Mouse (Mus musculus) kidney, embryonic 14.5 days (tissue): ENCODE data around the gene Olfml2a. TPM values are rescaled to one million over a fixed set of nuclear protein-coding genes. Genes with fewer than 3 reads are reported as not detected.

Source experiments
- ATAC-seq: fragments of 200-750 bp; cut with Nextera tagmentation; 2 replicates; pipeline ENCODE4 v1.8.0; 2017; ENCODE audit warnings: moderate number of reproducible peaks, mild to moderate bottlenecking, moderate TSS enrichment, moderate library complexity; ENCODE audit not compliant: low FRiP score, low TSS enrichment
- H3K27ac ChIP-seq: fragments of 300-500 bp; sonication (generic); 2 replicates; pipeline ENCODE4 v1.5.1; 2014; ENCODE audit warnings: low read depth, mild to moderate bottlenecking, low read length, moderate library complexity, mixed read lengths
- H3K27me3 ChIP-seq: fragments of 300-500 bp; sonication (generic); 2 replicates; pipeline ENCODE4 v1.6.1; 2014; ENCODE audit warnings: mild to moderate bottlenecking, low read length; ENCODE audit not compliant: control insufficient read depth, insufficient read depth
- H3K36me3 ChIP-seq: fragments of 300-500 bp; sonication (generic); 2 replicates; pipeline ENCODE4 v1.6.1; 2014; ENCODE audit warnings: low read length, mixed read lengths; ENCODE audit not compliant: control insufficient read depth, insufficient read depth
- H3K4me1 ChIP-seq: fragments of 300-500 bp; sonication (generic); 2 replicates; pipeline ENCODE4 v1.6.1; 2014; ENCODE audit warnings: low read length, mixed read lengths; ENCODE audit not compliant: control insufficient read depth, insufficient read depth
- H3K4me2 ChIP-seq: fragments of 300-500 bp; sonication (generic); replicated peaks from 2 replicates; pipeline ENCODE4 v1.6.1; 2014; ENCODE audit warnings: low read depth, mild to moderate bottlenecking, low read length
- H3K4me3 ChIP-seq: fragments of 300-500 bp; sonication (generic); 2 replicates; pipeline ENCODE4 v1.5.1; 2014; ENCODE audit warnings: mild to moderate bottlenecking, low read length
- H3K9ac ChIP-seq: fragments of 300-500 bp; sonication (generic); 2 replicates; pipeline ENCODE4 v1.6.1; 2014; ENCODE audit warnings: low read depth, mild to moderate bottlenecking, low read length, moderate library complexity
- H3K9me3 ChIP-seq: fragments of 300-500 bp; sonication (generic); 2 replicates; pipeline ENCODE4 v1.6.1; 2016; ENCODE audit warnings: low read length; ENCODE audit not compliant: control insufficient read depth
- WGBS: fragments of 180-500 bp; shearing (Covaris S2); extraction: QIAGEN DNeasy Blood & Tissue Kit; methylation state at CpG from one replicate; pipeline ENCODE4 v1.1.7; 2014; 5-methylcytosine and 5-hydroxymethylcytosine counted together
- polyA plus RNA-seq: library from polyadenylated mRNA; unstranded; fragments of >200 nt; fragmentation: Nextera tagmentation; extraction: Ambion mirVana; gene quantifications from 2 replicates; pipeline ENCODE4 v1.2.1, GENCODE M21; 2014

Olfml2a gene
- 1.5 and 2.3 TPM in 2 replicates for polyA plus RNA-seq

DNA sequence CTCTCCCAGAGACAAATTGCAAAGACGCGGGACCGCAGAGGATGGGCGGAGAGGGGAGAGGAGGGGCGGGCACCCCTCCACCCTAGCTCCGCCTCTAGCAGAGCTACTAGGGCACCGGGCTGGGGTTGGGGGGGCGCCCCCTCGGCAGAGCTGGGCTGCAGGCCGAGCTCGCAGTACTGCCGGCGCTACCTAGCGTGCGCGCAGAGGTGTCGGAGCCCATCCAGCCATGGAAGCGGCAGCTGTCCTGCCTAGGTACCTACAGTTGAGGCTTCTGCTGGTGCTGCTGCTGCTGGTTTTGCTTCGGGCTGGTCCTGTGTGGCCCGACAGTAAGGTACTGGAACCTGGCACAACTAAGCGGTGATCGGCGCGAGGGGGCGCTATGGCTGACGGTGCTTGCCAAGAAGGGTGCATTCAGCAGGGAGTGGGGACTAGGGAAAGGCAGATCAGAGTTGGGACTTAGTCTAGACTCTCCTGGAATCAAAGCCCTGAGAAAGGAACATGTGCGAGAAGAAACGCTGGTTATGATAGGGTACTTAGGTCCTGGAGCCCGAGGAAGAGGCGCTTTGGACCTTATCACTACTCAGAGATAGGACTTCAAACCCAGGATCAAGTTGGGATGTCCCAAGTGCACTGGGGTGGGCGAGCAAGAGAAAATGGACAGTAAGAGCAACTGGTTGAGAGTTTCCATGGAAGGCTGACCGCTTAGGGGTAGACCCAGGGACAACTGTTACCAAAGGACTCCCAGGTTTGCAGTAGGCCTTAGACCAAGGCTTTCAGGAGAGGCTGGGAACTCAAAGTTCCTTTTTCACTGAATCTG, at the start of gene Olfml2a:
Gene Olfml2a, plus strand, starts transcription at position 128 of the 817 bp plus-strand sequence.
- Histone ChIP-seq H3K27me3 (no peaks in the 10 kb centered on the region), H3K36me3 (no peaks in the 10 kb centered on the region), H3K27ac (no peak within 1 kb of the TSS), H3K4me3 (peak within 1 kb of the TSS; percentile 38), H3K9me3 (no peaks in the 10 kb centered on the region), H3K9ac (peak within 1 kb of the TSS; percentile 60), H3K4me1 (peaks cover 14% of the 10 kb centered on the region; the same call in 1 of the 2 replicates), H3K4me2 (peak within 1 kb of the TSS; percentile 91)
- 7% methylated on average over 32 of the region's 32 CpGs for WGBS
- peak; percentile 67 for ATAC-seq

DNA sequence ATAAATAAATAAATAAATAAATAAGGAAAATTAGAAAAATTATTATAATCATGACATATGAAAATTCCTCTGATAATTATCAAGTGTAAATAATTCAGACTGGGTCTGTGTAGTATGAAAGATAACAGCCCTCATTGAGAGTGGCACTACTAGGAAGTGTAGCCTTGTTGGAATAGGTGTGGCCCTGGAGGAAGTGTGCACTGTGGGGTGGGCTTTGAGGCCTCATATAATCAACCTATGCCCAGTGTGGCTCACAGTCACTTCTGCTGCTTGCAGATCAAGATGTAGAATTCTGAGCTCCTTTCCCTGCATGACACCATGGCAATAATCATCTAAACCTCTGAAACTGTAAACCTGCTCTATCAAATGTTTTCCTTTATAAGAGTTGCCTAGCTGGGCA, 28.9 kb upstream of the Olfml2a start:
- Histone ChIP-seq H3K4me1 (no peaks in the 10 kb centered on the region), H3K4me2 (no peak overlapping the region), H3K36me3 (no peaks in the 10 kb centered on the region), H3K27me3 (no peaks in the 10 kb centered on the region), H3K27ac (no peak overlapping the region), H3K9ac (no peak overlapping the region), H3K4me3 (no peak overlapping the region), H3K9me3 (no peaks in the 10 kb centered on the region)
- ATAC-seq: no peak

DNA sequence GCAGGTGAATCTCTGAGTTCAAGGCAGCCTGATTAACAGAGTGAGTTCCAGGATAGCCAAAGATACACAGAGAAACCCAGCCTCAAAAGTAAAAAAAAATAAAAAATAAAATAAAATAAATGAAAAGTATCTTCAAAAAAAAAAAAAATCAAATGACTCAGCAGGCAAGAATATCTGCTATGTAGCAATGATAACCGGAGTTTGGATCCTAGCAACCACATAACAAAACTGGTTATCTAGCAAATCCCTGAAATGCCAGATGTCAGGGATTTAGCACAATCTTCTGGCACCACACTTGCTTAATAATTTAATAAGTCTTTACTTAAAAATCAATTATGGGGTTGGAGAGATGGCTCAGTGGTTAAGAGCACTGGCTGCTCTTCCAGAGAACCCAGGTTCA, 27.5 kb upstream of the Olfml2a start:
- ATAC-seq: no peak
- Histone ChIP-seq H3K4me3 (no peak overlapping the region), H3K9ac (no peak overlapping the region), H3K27me3 (no peaks in the 10 kb centered on the region), H3K4me1 (no peaks in the 10 kb centered on the region), H3K4me2 (no peak overlapping the region), H3K36me3 (no peaks in the 10 kb centered on the region), H3K27ac (no peak overlapping the region), H3K9me3 (no peaks in the 10 kb centered on the region)
- 91% methylated on average over 1 of the region's 1 CpGs for WGBS

DNA sequence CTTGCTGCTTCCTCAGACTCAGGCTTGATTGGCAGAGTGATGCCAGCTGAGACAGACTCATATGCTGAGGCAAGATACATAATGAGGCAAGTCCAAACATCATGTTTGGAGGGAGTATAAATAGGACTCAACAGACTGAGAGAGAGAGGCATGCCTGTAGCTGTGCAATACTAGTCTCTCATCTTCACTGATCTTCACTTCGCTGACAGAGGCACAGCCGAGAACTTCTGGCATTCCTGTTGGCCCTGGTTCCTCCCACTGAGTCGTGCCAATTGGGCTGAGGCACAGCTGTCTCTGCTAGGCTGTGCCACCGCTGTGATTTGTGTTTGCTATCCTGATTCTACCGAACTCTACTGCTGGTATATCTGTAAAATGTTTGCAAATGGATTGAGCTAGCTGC, 25.7 kb upstream of the Olfml2a start:
- no peak for ATAC-seq
- H3K9ac ChIP-seq: no peak overlapping the region
- H3K36me3 ChIP-seq: no peaks in the 10 kb centered on the region
- H3K27ac ChIP-seq: no peak overlapping the region
- H3K4me1 ChIP-seq: no peaks in the 10 kb centered on the region
- H3K4me2 ChIP-seq: no peak overlapping the region
- no peaks in the 10 kb centered on the region for H3K9me3 ChIP-seq
- 67% methylated on average over 5 of the region's 5 CpGs for WGBS
- no peaks in the 10 kb centered on the region for H3K27me3 ChIP-seq
- no peak overlapping the region for H3K4me3 ChIP-seq

DNA sequence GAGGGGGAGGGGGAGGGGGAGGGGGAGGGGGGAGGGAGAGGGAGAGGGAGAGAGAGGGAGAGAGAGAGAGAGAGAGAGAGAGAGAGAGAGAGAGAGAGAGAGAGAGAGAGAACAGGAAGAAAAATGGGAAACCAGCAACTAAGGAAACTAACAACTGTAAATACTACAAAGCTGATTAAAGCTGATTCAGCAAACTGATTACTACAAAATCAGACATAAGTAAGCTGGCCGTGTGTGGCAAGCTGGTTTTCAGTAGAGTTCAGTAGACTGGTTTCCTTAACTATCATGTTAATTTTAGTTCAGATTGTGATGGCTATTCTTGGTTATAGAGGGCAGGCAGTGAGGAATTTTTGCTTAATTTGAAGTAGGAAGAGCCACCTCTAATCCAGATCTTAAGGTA, 23.2 kb upstream of the Olfml2a start:
- Histone ChIP-seq H3K36me3 (no peaks in the 10 kb centered on the region), H3K27ac (no peak overlapping the region), H3K9ac (no peak overlapping the region), H3K9me3 (no peaks in the 10 kb centered on the region), H3K4me1 (no peaks in the 10 kb centered on the region), H3K4me2 (no peak overlapping the region), H3K4me3 (no peak overlapping the region), H3K27me3 (no peaks in the 10 kb centered on the region)
- 58% methylated on average over 1 of the region's 1 CpGs for WGBS
- ATAC-seq: no peak

DNA sequence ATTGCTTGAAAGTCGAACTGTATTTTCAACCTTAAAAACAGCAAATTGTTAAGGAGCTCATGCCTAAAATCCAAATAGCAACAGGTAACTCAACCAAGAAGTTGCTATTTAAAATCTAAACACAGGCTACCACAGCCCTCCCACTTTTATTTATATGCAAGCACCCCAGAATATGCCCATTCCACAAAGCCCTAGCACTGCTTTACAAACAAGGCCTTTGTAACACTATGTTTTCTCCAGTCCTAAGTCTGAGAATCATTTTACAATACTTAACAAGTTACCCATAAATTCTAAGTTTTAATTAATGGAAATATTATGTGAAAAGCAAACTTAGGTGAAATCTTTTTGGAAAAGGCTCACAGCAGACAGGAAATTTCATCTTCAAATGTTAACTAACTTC, 17.3 kb upstream of the Olfml2a start:
- no peak overlapping the region for H3K9ac ChIP-seq
- no peaks in the 10 kb centered on the region for H3K27me3 ChIP-seq
- H3K27ac ChIP-seq: no peak overlapping the region
- H3K4me1 ChIP-seq: 0 out of 2 replicates have a peak, but pooled peaks cover 8% of the 10 kb centered on the region
- no peaks in the 10 kb centered on the region for H3K36me3 ChIP-seq
- no peaks in the 10 kb centered on the region for H3K9me3 ChIP-seq
- no peak for ATAC-seq
- H3K4me3 ChIP-seq: no peak overlapping the region
- no peak overlapping the region for H3K4me2 ChIP-seq
- 44% methylated on average over 1 of the region's 1 CpGs for WGBS

DNA sequence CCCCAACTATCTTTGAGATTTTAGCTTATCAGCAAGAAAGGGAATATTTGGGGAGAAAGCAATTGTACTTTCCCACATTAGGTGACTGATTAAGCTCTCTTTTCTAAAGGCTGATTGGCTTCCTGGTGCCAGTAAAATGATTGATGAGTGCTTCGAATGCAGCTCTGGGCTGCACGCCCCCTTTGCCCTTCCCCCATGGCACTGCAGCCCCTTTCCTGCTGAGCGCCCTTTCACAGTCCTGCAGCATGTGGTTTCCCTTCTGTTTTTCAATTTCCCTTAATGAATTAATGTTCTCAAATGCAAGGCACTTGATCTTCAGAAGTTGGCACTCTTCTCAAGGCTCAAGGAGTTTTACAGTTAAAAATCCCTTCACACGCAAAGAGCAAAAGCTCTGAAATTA, 16.8 kb upstream of the Olfml2a start:
- Histone ChIP-seq H3K4me3 (no peak overlapping the region), H3K9me3 (no peaks in the 10 kb centered on the region), H3K4me2 (no peak overlapping the region), H3K27me3 (no peaks in the 10 kb centered on the region), H3K27ac (no peak overlapping the region), H3K9ac (no peak overlapping the region), H3K36me3 (no peaks in the 10 kb centered on the region), H3K4me1 (0 out of 2 replicates have a peak, but pooled peaks cover 8% of the 10 kb centered on the region)
- no peak for ATAC-seq
- 29% methylated on average over 4 of the region's 4 CpGs for WGBS

DNA sequence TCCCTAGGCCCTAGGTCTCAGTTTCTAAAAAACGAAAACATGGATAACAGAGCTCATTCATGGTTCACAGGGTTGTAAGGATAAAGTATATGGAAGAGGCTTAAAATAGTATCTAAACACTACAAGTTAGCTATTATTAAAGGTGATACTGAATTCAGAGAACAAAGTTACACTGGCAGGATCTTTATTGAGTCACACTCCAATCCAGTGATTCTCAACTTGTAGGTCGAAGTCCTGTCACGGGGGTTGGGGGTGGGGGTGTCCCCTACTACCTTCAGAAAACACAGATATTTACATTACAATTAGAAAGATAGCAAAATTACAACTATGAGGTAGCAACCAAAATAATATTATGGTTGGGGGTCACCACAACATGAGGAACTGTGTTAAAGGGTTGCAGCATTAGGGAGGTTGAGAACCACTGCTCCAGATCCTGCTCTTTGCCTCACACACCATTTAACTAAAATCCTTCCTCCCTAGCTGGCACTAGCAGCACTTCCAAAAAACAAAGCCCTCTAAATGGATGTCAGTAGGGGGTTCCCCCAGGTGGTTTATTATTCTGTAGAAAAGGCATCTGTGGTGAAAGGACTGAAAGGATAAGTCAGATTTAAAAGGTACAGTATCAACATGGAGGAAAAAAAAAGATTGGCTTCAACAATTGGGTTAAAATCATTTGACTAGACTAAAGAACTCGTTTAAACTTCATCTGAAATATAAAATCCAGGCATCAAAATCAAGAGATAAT, 14.7 kb upstream of the Olfml2a start:
- no peaks in the 10 kb centered on the region for H3K9me3 ChIP-seq
- no peak overlapping the region for H3K4me2 ChIP-seq
- 42% methylated on average over 4 of the region's 4 CpGs for WGBS
- H3K9ac ChIP-seq: no peak overlapping the region
- ATAC-seq: no peak
- H3K36me3 ChIP-seq: no peaks in the 10 kb centered on the region
- no peak overlapping the region for H3K4me3 ChIP-seq
- 0 out of 2 replicates have a peak, but pooled peaks cover 8% of the 10 kb centered on the region for H3K4me1 ChIP-seq
- no peak overlapping the region for H3K27ac ChIP-seq
- no peaks in the 10 kb centered on the region for H3K27me3 ChIP-seq

DNA sequence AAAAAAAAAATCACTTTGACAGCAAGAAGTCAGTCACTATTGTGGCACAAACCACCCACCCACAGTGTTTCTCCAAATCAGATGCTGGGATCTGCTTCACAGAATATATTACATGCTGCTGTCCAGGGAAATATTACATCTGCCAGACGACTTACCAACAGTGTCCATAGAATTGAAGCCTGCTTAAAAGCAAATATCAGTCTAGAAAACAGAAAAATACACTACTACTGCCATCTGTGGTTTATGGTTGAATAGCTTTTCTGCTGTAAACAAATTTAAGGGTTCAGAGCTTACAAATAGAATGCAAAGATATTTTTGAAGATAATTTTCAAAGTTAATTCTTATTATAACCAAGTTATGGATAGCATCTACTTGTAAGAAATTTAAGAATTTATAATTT, 10.4 kb upstream of the Olfml2a start:
- Histone ChIP-seq H3K9me3 (no peaks in the 10 kb centered on the region), H3K4me3 (no peak overlapping the region), H3K4me2 (no peak overlapping the region), H3K36me3 (no peaks in the 10 kb centered on the region), H3K27ac (no peak overlapping the region), H3K27me3 (no peaks in the 10 kb centered on the region; the same call in 1 of the 2 replicates), H3K4me1 (0 out of 2 replicates have a peak, but pooled peaks cover 3% of the 10 kb centered on the region), H3K9ac (no peak overlapping the region)
- WGBS: 29% methylated on average over 1 of the region's 1 CpGs
- no peak for ATAC-seq
